Mouse (Mus musculus): ENCODE data around the gene Tfap2c. TPM values are rescaled to one million over a fixed set of nuclear protein-coding genes. Genes with fewer than 3 reads are reported as not detected.

Gene Tfap2c
- polyA plus RNA-seq, 1 experiment from 2014 or later = 0.33 TPM

DNA sequence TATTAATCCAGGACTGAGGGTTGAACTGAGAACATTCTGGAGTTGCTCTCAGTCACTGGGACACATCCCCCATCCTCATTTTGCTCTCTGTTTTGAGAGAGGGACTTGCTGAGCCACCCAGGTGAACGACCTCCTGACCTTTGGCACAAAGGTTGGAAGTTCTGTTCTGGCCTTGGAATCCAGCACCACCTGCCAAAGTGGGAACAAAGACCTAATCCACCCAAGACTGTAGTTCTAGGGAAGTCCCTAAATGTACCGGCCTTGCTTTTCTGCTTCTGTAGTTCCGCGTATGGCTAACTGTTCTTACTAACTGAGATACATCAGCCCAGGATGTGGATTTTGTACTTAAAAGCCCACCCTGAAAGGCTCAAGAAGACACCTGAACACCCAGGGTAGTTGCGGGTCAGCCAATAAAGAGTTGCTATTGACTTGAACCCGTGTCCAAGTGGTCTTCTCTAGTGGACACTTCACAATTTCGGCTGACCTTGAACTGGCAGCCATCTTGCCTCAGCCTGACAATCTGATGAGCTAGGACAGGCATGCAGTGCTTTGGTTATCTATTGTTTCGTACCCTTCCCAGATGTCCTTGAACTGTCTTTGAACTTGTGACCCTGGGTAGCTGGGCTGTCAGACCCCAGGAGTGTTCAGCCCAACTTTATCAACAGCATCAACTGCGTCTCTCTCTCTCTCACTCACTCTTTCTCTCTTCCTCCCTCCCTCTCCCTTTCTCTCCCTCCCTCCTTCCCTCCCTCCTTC is 28.6 kb upstream of the Tfap2c start:
- ATAC-seq (replicated peaks; ENCODE audit: low FRiP score) (no peak), DNase-seq (ENCODE audit: low spot score) (no peak)
- H3K4me3 ChIP-seq (ENCODE audit: low read depth, low read length) = no peak overlapping the region
- no peaks in the 10 kb centered on the region for H3K36me3 ChIP-seq (ENCODE audit: control insufficient read depth, insufficient read depth, low read length)
- H3K27me3 ChIP-seq (replicated peaks; ENCODE audit: control insufficient read depth, insufficient read depth, low read length) = no peaks in the 10 kb centered on the region
- no peaks in the 10 kb centered on the region for H3K9me3 ChIP-seq (ENCODE audit: control insufficient read depth, low read length)
- no peaks in the 10 kb centered on the region for H3K4me1 ChIP-seq (replicated peaks; ENCODE audit: control insufficient read depth, insufficient read depth, low read length)
- H3K4me2 ChIP-seq = no peak overlapping the region
- no peak overlapping the region for H3K9ac ChIP-seq (ENCODE audit: low read depth, low read length)
- WGBS = 74% methylated on average over 9 of the region's 9 CpGs
- H3K27ac ChIP-seq (ENCODE audit: low read depth, low read length) = no peak overlapping the region

DNA sequence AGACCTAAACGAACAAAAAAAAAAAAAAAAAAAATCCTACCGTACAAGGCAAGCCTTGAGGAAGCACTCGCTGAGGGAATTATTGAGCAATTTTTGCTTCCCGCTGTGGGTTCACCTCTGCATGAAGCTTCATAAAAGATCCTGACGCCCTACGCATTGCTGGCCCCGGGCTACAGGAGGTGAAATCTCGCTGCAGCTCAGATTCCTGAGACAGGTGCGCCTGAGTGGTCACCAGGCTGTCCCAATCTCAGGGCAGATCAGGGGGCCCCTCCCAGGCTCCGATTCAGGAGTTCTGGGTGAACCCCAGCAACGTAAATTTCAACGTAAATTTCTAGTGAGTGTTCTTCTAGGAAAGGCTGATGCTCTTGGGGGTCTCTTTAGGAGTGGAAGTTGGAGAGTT is 26.9 kb upstream of the Tfap2c start:
- no peaks in the 10 kb centered on the region for H3K9me3 ChIP-seq (ENCODE audit: control insufficient read depth, low read length)
- H3K4me3 ChIP-seq (ENCODE audit: low read depth, low read length) = no peak overlapping the region
- no peaks in the 10 kb centered on the region for H3K36me3 ChIP-seq (ENCODE audit: control insufficient read depth, insufficient read depth, low read length)
- H3K4me1 ChIP-seq (replicated peaks; ENCODE audit: control insufficient read depth, insufficient read depth, low read length) = no peaks in the 10 kb centered on the region
- H3K27me3 ChIP-seq (replicated peaks; ENCODE audit: control insufficient read depth, insufficient read depth, low read length) = no peaks in the 10 kb centered on the region
- no peak overlapping the region for H3K4me2 ChIP-seq
- no peak overlapping the region for H3K27ac ChIP-seq (ENCODE audit: low read depth, low read length)
- 81% methylated on average over 11 of the region's 12 CpGs for WGBS
- ATAC-seq (replicated peaks; ENCODE audit: low FRiP score) = no peak
- H3K9ac ChIP-seq (ENCODE audit: low read depth, low read length) = no peak overlapping the region
- DNase-seq (ENCODE audit: low spot score) = no peak

DNA sequence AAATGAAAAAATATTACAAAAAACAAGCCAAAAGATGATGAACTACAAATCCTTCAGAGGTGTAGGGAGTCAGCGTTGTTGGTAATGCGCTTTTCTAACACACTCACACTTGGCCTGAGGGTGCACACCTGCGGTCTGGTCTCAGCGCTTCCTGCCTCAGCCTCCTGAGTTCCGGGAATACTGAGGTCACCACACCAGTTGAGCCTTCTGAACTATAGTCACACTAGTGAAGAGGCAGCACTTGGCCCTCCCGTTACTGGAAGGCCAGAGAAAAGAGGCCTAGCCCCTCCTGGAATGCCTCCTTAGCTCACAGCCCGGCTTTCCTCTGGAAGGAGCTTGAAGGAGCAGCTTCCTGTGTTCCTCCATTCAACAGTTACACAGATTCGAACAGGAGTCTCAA is 22.2 kb upstream of the Tfap2c start:
- H3K9me3 ChIP-seq (ENCODE audit: control insufficient read depth, low read length) = no peaks in the 10 kb centered on the region
- DNase-seq (ENCODE audit: low spot score) (no peak), ATAC-seq (replicated peaks; ENCODE audit: low FRiP score) (no peak)

DNA sequence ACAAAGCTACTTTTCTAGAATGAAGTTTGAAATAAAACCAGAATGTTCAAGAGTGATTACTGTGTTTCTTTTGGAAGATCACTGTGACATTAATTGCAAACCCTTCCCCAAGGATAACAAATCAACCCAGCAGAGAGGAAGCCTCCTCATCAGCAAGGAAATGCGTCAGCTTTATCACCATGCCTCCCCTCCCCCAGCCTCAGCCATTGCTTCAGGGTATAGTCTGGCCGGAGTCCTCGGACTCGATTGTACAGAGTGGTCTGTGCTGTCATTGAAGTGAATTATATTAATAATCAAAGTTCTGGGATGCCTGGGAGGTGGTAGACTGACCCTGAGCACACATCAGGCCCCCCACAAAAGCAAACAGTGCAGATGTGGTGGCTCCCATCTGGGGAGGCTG is 5.4 kb upstream of the Tfap2c start:
- Histone ChIP-seq H3K36me3 (ENCODE audit: control insufficient read depth, insufficient read depth, low read length) (no peaks in the 10 kb centered on the region), H3K9ac (ENCODE audit: low read depth, low read length) (no peak overlapping the region), H3K27ac (ENCODE audit: low read depth, low read length) (no peak overlapping the region), H3K4me2 (no peak overlapping the region), H3K27me3 (replicated peaks; ENCODE audit: control insufficient read depth, insufficient read depth, low read length) (peaks cover 57% of the 10 kb centered on the region), H3K4me1 (replicated peaks; ENCODE audit: control insufficient read depth, insufficient read depth, low read length) (no peaks in the 10 kb centered on the region; the same call in 1 of the 2 replicates), H3K4me3 (ENCODE audit: low read depth, low read length) (no peak overlapping the region), H3K9me3 (ENCODE audit: control insufficient read depth, low read length) (no peaks in the 10 kb centered on the region)
- 27% methylated on average over 4 of the region's 4 CpGs for WGBS
- no peak for ATAC-seq (replicated peaks; ENCODE audit: low FRiP score)
- no peak for DNase-seq (ENCODE audit: low spot score)

More for the DNA sequence above, 22.2 kb upstream of the Tfap2c start:
- no peak overlapping the region for H3K4me3 ChIP-seq (ENCODE audit: low read depth, low read length)
- no peak overlapping the region for H3K27ac ChIP-seq (ENCODE audit: low read depth, low read length)
- H3K4me2 ChIP-seq = no peak overlapping the region
- WGBS = 84% methylated on average over 8 of the region's 8 CpGs
- H3K4me1 ChIP-seq (replicated peaks; ENCODE audit: control insufficient read depth, insufficient read depth, low read length) = no peaks in the 10 kb centered on the region
- no peaks in the 10 kb centered on the region for H3K36me3 ChIP-seq (ENCODE audit: control insufficient read depth, insufficient read depth, low read length)
- no peak overlapping the region for H3K9ac ChIP-seq (ENCODE audit: low read depth, low read length)
- H3K27me3 ChIP-seq (replicated peaks; ENCODE audit: control insufficient read depth, insufficient read depth, low read length) = no peaks in the 10 kb centered on the region

DNA sequence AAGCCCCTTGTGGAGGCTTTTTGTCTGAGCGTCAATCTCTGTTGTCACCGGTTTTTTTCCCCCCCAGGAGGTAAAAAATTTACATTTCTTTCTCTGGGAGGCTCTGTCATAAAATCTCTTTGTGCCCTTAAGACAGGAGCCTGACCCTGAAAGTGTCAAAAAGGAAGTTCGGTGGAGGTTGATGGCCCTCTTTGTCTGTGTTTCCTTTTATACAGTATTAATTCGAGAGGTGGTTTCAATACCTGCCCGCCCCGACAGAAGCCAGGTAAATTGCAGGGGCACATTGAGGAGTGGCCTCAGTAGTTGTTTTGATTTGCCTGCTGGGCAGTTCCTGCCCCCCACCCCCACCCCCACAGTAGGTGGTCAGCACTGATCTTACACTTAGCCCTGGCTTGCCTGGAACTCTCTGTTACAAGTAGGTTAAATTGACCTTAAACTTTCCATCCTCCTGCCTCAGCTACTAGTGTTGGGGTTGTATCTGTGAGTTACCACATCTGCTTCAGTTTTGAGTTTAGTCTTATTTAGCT is 4.7 kb upstream of the Tfap2c start:
- ATAC-seq (replicated peaks; ENCODE audit: low FRiP score) (no peak), DNase-seq (ENCODE audit: low spot score) (no peak)
- Histone ChIP-seq H3K9me3 (ENCODE audit: control insufficient read depth, low read length) (no peaks in the 10 kb centered on the region), H3K27me3 (replicated peaks; ENCODE audit: control insufficient read depth, insufficient read depth, low read length) (peaks cover 64% of the 10 kb centered on the region), H3K27ac (ENCODE audit: low read depth, low read length) (no peak overlapping the region), H3K4me3 (ENCODE audit: low read depth, low read length) (no peak overlapping the region), H3K4me1 (replicated peaks; ENCODE audit: control insufficient read depth, insufficient read depth, low read length) (no peaks in the 10 kb centered on the region; the same call in 1 of the 2 replicates), H3K4me2 (no peak overlapping the region), H3K9ac (ENCODE audit: low read depth, low read length) (no peak overlapping the region), H3K36me3 (ENCODE audit: control insufficient read depth, insufficient read depth, low read length) (no peaks in the 10 kb centered on the region)
- 13% methylated on average over 6 of the region's 6 CpGs for WGBS

DNA sequence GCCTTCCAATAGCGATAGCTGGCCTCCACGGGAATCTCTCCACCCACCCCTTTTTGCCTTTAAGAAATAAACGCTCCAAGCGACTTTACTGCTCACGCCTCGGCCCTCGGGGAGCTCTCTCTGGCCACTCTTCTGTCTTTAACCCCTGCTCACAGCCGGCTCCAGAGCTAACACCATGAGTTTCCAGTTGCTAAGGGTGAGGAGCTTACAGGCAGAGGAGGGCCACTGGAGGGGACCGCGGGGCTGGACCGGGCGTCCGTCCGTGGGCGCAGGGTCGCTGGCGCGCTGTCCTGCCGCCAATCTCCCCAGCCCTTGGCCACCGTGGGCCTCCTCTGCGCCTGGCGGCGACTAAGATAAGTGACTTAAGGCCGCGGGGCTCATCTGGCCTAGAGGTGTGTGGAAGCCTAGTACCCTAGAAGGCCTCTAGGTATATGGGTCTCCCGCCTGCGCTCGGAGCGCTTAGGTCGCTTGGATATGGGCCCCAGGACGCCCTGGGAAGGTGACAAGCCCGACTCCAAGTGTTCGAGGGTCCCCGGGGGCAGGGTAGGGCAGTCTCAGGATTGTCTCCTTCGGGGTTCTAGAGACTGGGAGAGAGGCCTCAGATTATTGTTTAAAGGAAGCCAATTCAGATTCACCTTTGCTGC is 3.7 kb upstream of the Tfap2c start:
- Histone ChIP-seq H3K36me3 (ENCODE audit: control insufficient read depth, insufficient read depth, low read length) (no peaks in the 10 kb centered on the region), H3K9me3 (ENCODE audit: control insufficient read depth, low read length) (no peaks in the 10 kb centered on the region), H3K4me2 (no peak overlapping the region), H3K27me3 (replicated peaks; ENCODE audit: control insufficient read depth, insufficient read depth, low read length) (peaks cover 74% of the 10 kb centered on the region), H3K27ac (ENCODE audit: low read depth, low read length) (no peak overlapping the region), H3K9ac (ENCODE audit: low read depth, low read length) (no peak overlapping the region), H3K4me3 (ENCODE audit: low read depth, low read length) (no peak overlapping the region), H3K4me1 (replicated peaks; ENCODE audit: control insufficient read depth, insufficient read depth, low read length) (no peaks in the 10 kb centered on the region; the same call in 1 of the 2 replicates)
- DNase-seq (ENCODE audit: low spot score) (no peak), ATAC-seq (replicated peaks; ENCODE audit: low FRiP score) (no peak)
- WGBS = 8% methylated on average over 35 of the region's 35 CpGs

DNA sequence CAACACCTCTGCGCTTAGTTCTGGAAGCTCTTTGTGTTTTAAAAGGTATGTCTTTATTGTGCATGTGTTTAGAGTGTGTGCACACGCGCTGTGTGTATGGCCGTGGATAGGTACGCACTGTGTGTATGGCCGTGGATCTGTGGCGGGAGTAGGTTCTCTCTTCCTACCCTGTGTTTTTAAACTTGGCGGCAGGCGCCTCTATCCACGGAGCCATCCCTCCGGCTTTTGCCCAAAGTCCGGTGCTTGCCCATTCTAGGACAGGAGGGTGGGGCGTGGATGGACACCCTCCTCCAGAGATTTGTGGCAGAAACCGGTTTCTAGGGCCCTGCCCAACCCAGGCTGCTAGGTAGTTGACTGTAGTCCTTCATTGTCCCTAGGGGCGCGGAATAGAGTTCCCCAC is 2.8 kb upstream of the Tfap2c start:
- DNase-seq (ENCODE audit: low spot score) (no peak), ATAC-seq (replicated peaks; ENCODE audit: low FRiP score) (no peak)
- no peaks in the 10 kb centered on the region for H3K36me3 ChIP-seq (ENCODE audit: control insufficient read depth, insufficient read depth, low read length)
- no peak overlapping the region for H3K27ac ChIP-seq (ENCODE audit: low read depth, low read length)
- H3K9me3 ChIP-seq (ENCODE audit: control insufficient read depth, low read length) = no peaks in the 10 kb centered on the region
- no peak overlapping the region for H3K4me2 ChIP-seq
- no peak overlapping the region for H3K4me3 ChIP-seq (ENCODE audit: low read depth, low read length)
- no peak overlapping the region for H3K9ac ChIP-seq (ENCODE audit: low read depth, low read length)
- H3K27me3 ChIP-seq (replicated peaks; ENCODE audit: control insufficient read depth, insufficient read depth, low read length) = peaks cover 82% of the 10 kb centered on the region
- 17% methylated on average over 16 of the region's 16 CpGs for WGBS
- H3K4me1 ChIP-seq (replicated peaks; ENCODE audit: control insufficient read depth, insufficient read depth, low read length) = peaks cover 3% of the 10 kb centered on the region; the same call in 1 of the 2 replicates

DNA sequence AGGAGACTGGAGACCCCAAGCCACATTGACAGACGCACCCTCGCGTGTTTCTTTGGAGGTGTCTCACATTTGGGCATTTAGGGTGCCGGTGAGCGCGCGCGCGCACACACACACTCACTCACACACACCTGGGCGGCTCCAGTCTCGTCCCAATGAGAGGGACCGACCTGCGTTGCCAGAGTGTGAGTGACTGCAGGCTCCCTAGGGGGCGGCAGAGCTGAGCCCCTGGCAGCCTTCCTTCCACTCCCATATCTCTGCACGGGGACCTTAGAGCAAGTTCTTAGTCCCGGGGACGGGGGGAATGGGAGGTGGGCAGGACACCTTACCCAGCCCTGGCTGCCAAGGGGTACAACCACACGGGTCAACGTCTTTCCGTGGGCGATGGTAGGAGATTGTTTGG is 2.3 kb upstream of the Tfap2c start:
- peak; percentile 68 for DNase-seq (ENCODE audit: low spot score)
- Histone ChIP-seq H3K9ac (ENCODE audit: low read depth, low read length) (no peak overlapping the region), H3K27ac (ENCODE audit: low read depth, low read length) (no peak overlapping the region), H3K36me3 (ENCODE audit: control insufficient read depth, insufficient read depth, low read length) (no peaks in the 10 kb centered on the region), H3K27me3 (replicated peaks; ENCODE audit: control insufficient read depth, insufficient read depth, low read length) (peaks cover 88% of the 10 kb centered on the region), H3K4me2 (peak overlapping the region; percentile 38), H3K4me3 (ENCODE audit: low read depth, low read length) (peak overlapping the region; percentile 26), H3K4me1 (replicated peaks; ENCODE audit: control insufficient read depth, insufficient read depth, low read length) (peaks cover 3% of the 10 kb centered on the region; the same call in 1 of the 2 replicates), H3K9me3 (ENCODE audit: control insufficient read depth, low read length) (no peaks in the 10 kb centered on the region)
- 0% methylated on average over 21 of the region's 21 CpGs for WGBS
- no peak; the same call in 1 of the 2 replicates for ATAC-seq (replicated peaks; ENCODE audit: low FRiP score)
